Mouse (Mus musculus): ENCODE measurements around the gene Ccm2. TPM values are rescaled to one million over a fixed set of nuclear protein-coding genes. Genes with fewer than 3 reads are reported as not detected.

Ccm2 gene
- total and polyA plus RNA-seq, 3 experiments, result 30.4 to 34.5 (median 32.7) TPM

DNA sequence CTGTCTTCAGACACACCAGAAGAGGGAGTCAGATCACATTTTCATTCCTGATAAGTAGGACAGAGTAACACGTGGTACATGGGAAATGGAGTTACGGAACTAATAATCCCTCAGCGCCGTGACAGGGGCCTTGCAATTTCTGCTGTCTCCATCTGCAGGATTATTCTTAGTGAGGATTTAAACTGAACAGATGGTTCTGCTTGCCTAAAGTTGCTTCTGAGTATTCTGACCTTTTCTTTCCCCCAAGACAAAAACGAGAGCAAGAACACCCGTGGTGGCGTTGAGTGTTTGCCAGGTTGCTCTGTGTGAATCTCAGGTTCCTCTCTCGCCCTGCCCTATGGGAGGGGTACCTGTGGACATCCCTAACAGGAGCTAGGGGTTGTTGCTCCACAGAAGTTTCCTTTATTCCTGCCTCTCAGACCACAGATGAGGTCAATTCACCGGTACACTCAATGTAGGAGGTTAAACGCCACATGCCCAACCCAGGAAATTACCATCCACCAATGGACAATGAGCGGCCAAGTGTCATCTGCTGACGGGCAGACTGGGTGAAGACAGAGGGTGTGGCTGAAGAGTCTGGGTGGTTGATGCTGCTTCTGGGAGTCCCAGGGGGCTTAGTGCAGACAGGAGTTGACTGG lies 49.3 kb upstream of the Ccm2 start:
- Histone ChIP-seq H3K79me2 (replicated peaks; ENCODE audit: control insufficient read depth, extremely low read depth, insufficient read depth, poor library complexity, severe bottlenecking) (no peaks in the 10 kb centered on the region), H3K4me3 (replicated peaks in 1 of 3; ENCODE audit: low read depth in 2 of 3, low read length in 2 of 3, poor library complexity in 1 of 3) (peak overlapping the region; percentile 48 to 74 (median 48)), H3K9me3 (replicated peaks; ENCODE audit: low read length) (no peaks in the 10 kb centered on the region), H3K4me2 (ENCODE audit: insufficient read depth, low read depth, poor library complexity, severe bottlenecking) (peak overlapping the region; percentile 95), H3K4me1 (ENCODE audit: control insufficient read depth in 1 of 2, insufficient read depth in 2 of 2) (peaks cover 5 to 20% of the 10 kb centered on the region in 2 experiments; a peak in 2 of 4 replicates), H3K36me3 (replicated peaks in 1 of 2; ENCODE audit: control insufficient read depth in 1 of 2, insufficient read depth in 1 of 2, low read length in 1 of 2) (peaks cover 0 to 22% of the 10 kb centered on the region in 2 experiments), H3K9ac (ENCODE audit: insufficient read depth, low read depth) (peak overlapping the region; percentile 50), H3K27ac (ENCODE audit: insufficient read depth, low read depth) (0 out of 2 replicates have a peak overlapping the region, but pooled peaks have one; percentile 5), H3K27me3 (replicated peaks) (no peaks in the 10 kb centered on the region)
- in situ Hi-C loops (cut with MboI; ENCODE audit: low pct_ligation_motif_present, low pct_unique_long_range_greater_than_20kb, low sequenced_read_pairs) (no loop called here), dilution Hi-C loops (cut with MboI; ENCODE audit: extremely low pct_ligation_motif_present, extremely low pct_unique_long_range_greater_than_20kb, low sequenced_read_pairs) (no loop called here)
- peak; percentile 96 for DNase-seq (ENCODE audit: extremely low read depth)
- no peak; the same call in 1 of the 2 replicates for TF ChIP-seq TCF12 (IDR thresholded peaks at IDR 0.05; ENCODE audit: low read depth, low read length)
- TF ChIP-seq NELFE (IDR thresholded peaks at IDR 0.05; ENCODE audit: low read depth, low read length), result peak; percentile 80; the same call in 1 of the 2 replicates
- TF ChIP-seq MEF2A (IDR thresholded peaks at IDR 0.05; ENCODE audit: borderline replicate concordance, low read depth, low read length), result 0 out of 2 replicates have a peak, but pooled peaks have one; percentile 16
- TF ChIP-seq MAX (IDR thresholded peaks at IDR 0.05; ENCODE audit: low read length), result peak; percentile 28
- peak; percentile 54; the same call in 1 of the 2 replicates for TF ChIP-seq MXI1 (IDR thresholded peaks at IDR 0.05; ENCODE audit: low read depth, low read length)
- no peak for TF ChIP-seq ZC3H11A (IDR thresholded peaks at IDR 0.05; ENCODE audit: low read depth, low read length)
- peak; percentile 83 for TF ChIP-seq POLR2A (IDR thresholded peaks at IDR 0.05; ENCODE audit: low read depth, low read length)
- TF ChIP-seq BHLHE40 (IDR thresholded peaks at IDR 0.05; ENCODE audit: low read depth, low read length), result no peak
- peak; percentile 67; the same call in 1 of the 2 replicates for TF ChIP-seq ELF1 (IDR thresholded peaks at IDR 0.05; ENCODE audit: low read depth, low read length)
- peak; percentile 41; the same call in 1 of the 2 replicates for TF ChIP-seq NRF1 (IDR thresholded peaks at IDR 0.05; ENCODE audit: low read depth, low read length)
- TF ChIP-seq TBP (conservative IDR thresholded peaks at IDR 0.05; ENCODE audit: low read depth, low read length), result 0 out of 2 replicates have a peak, but pooled peaks have one; percentile 63
- peak; percentile 97 for TF ChIP-seq CHD2 (IDR thresholded peaks at IDR 0.05; ENCODE audit: low read length)
- TF ChIP-seq USF1 (IDR thresholded peaks at IDR 0.05; ENCODE audit: low read depth, low read length), result peak; percentile 48
- peak; percentile 54; the same call in 1 of the 2 replicates for TF ChIP-seq ZMIZ1 (IDR thresholded peaks at IDR 0.05; ENCODE audit: low read depth, low read length)
- TF ChIP-seq ETS1 (conservative IDR thresholded peaks at IDR 0.05; ENCODE audit: low read depth, low read length), result 0 out of 2 replicates have a peak, but pooled peaks have one; percentile 36
- TF ChIP-seq POLR2AphosphoS2 (IDR thresholded peaks at IDR 0.05; ENCODE audit: low read depth, low read length), result 0 out of 2 replicates have a peak, but pooled peaks have one; percentile 47
- TF ChIP-seq USF2 (conservative IDR thresholded peaks at IDR 0.05; ENCODE audit: low read depth, low read length), result peak; percentile 14; the same call in 1 of the 2 replicates
- TF ChIP-seq KAT2A (IDR thresholded peaks at IDR 0.05; ENCODE audit: insufficient replicate concordance, low read length), result no peak
- TF ChIP-seq MYC (IDR thresholded peaks at IDR 0.05; ENCODE audit: low read depth, low read length), result peak; percentile 11; the same call in 1 of the 2 replicates

DNA sequence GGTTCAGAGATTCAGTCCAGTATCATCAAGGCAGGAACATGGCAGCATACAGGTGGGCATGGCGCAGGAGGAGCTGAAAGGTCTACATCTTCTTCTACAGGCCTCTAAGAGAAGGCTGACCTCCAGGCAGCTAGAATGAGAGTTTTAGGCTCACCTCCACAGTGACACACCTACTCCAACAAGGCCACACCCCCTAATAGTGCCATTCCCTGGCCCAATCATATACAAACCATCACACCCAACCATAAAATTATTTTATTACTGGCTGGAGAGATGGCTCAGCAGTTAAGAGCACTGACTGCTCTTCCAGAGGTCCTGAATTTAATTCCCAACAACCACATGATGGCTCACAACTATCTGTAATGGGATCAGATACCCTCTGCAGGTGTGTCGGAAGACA lies 44.2 kb upstream of the Ccm2 start:
- no peak for DNase-seq (ENCODE audit: extremely low read depth)
- in situ Hi-C loops (cut with MboI; ENCODE audit: low pct_ligation_motif_present, low pct_unique_long_range_greater_than_20kb, low sequenced_read_pairs), result no loop called here
- dilution Hi-C loops (cut with MboI; ENCODE audit: extremely low pct_ligation_motif_present, extremely low pct_unique_long_range_greater_than_20kb, low sequenced_read_pairs), result no loop called here
- H3K36me3 ChIP-seq (replicated peaks in 1 of 2; ENCODE audit: control insufficient read depth in 1 of 2, insufficient read depth in 1 of 2, low read length in 1 of 2), result peaks cover 27 to 64% of the 10 kb centered on the region in 2 experiments
- no peak overlapping the region for H3K4me2 ChIP-seq (ENCODE audit: insufficient read depth, low read depth, poor library complexity, severe bottlenecking)
- H3K27ac ChIP-seq (ENCODE audit: insufficient read depth, low read depth), result no peak overlapping the region
- H3K9ac ChIP-seq (ENCODE audit: insufficient read depth, low read depth), result no peak overlapping the region
- no peak overlapping the region for H3K4me3 ChIP-seq (replicated peaks in 1 of 3; ENCODE audit: low read depth in 2 of 3, low read length in 2 of 3, poor library complexity in 1 of 3)
- peaks cover 5 to 8% of the 10 kb centered on the region in 2 experiments; a peak in 2 of 4 replicates for H3K4me1 ChIP-seq (ENCODE audit: control insufficient read depth in 1 of 2, insufficient read depth in 2 of 2)
- no peaks in the 10 kb centered on the region for H3K27me3 ChIP-seq (replicated peaks)
- H3K79me2 ChIP-seq (replicated peaks; ENCODE audit: control insufficient read depth, extremely low read depth, insufficient read depth, poor library complexity, severe bottlenecking), result no peaks in the 10 kb centered on the region
- no peaks in the 10 kb centered on the region for H3K9me3 ChIP-seq (replicated peaks; ENCODE audit: low read length)
- TF ChIP-seq ZNF384 (IDR thresholded peaks at IDR 0.05; ENCODE audit: low read depth, low read length), result no peak
- no peak for TF ChIP-seq ZC3H11A (IDR thresholded peaks at IDR 0.05; ENCODE audit: low read depth, low read length)
- no peak for TF ChIP-seq USF1 (IDR thresholded peaks at IDR 0.05; ENCODE audit: low read depth, low read length)
- no peak for TF ChIP-seq ZMIZ1 (IDR thresholded peaks at IDR 0.05; ENCODE audit: low read depth, low read length)
- no peak for TF ChIP-seq PAX5 (IDR thresholded peaks at IDR 0.05; ENCODE audit: low read length)
- no peak for TF ChIP-seq CHD1 (IDR thresholded peaks at IDR 0.05; ENCODE audit: low read depth, low read length)
- no peak for TF ChIP-seq POLR2AphosphoS2 (IDR thresholded peaks at IDR 0.05; ENCODE audit: low read depth, low read length)
- TF ChIP-seq CTCF (conservative IDR thresholded peaks at IDR 0.05 in 1 of 2, IDR thresholded peaks at IDR 0.05 in 1 of 2; ENCODE audit: low read depth in 2 of 2, low read length in 2 of 2), result no peak
- TF ChIP-seq KAT2A (IDR thresholded peaks at IDR 0.05; ENCODE audit: insufficient replicate concordance, low read length), result no peak
- TF ChIP-seq GABPA (IDR thresholded peaks at IDR 0.05; ENCODE audit: insufficient replicate concordance, low read depth, low read length), result no peak
- TF ChIP-seq UBTF (IDR thresholded peaks at IDR 0.05; ENCODE audit: low read depth, low read length), result no peak
- no peak for TF ChIP-seq HCFC1 (IDR thresholded peaks at IDR 0.05; ENCODE audit: low read depth, low read length)
- no peak for TF ChIP-seq MYC (IDR thresholded peaks at IDR 0.05; ENCODE audit: low read depth, low read length)
